Comparison of ENCODE assay signal across 8 mouse cellular contexts in the genomic region with DNA sequence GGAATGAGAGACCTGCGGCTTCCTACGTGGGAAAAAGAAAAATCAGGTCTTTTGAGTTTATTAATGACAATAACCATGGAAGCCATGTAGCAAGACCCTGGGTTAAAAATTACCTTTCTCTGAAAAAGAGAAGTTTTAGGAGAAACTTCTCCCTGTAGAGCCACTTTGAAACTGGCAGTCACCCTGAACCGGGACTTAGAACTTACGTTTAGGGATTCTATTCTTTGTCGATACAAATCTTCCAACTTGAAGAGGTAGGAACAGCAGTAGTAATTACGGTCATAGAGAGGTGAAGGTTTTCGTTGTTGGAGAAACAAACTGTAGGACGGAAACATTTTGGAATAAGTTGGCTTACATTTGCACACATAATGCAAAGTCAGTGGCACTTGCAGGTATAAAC. TPM values are rescaled to one million over a fixed set of nuclear protein-coding genes. Genes with fewer than 3 reads are reported as not detected.
DNase-seq lines count a peak whose midpoint lies in the region; ATAC-seq and TF ChIP-seq lines count a peak whose summit lies in the region.

No protein-coding gene starts in this region.

- H3K27me3 ChIP-seq in forebrain, embryonic 11.5 days (ENCODE audit: control insufficient read depth, insufficient read depth, low read length) = no peaks in the 10 kb centered on the region
- H3K27me3 ChIP-seq in liver, embryonic 14.5 days (ENCODE audit: control insufficient read depth, insufficient read depth, low read length) = no peaks in the 10 kb centered on the region

- H3K4me1 ChIP-seq in forebrain, embryonic 11.5 days (replicated peaks; ENCODE audit: control insufficient read depth, insufficient read depth, low read length) = peaks cover 5% of the 10 kb centered on the region; the same call in 1 of the 2 replicates
- peaks cover 10 to 13% of the 10 kb centered on the region in 2 experiments for H3K4me1 ChIP-seq in liver, embryonic 14.5 days (replicated peaks; ENCODE audit: control insufficient read depth in 2 of 2, insufficient read depth in 2 of 2, low read length in 1 of 2)

- WGBS in forebrain, embryonic 11.5 days = 7% methylated on average over 8 of the region's 8 CpGs
- WGBS in liver, embryonic 14.5 days (ENCODE audit: insufficient replicate concordance) = 3% methylated on average over 8 of the region's 8 CpGs

- DNase-seq in gastrocnemius, adult 2 months = no peak
- no peak for DNase-seq in gastrocnemius, postnatal 10 days
- DNase-seq in 416B (ENCODE audit: low read depth) = peak; percentile 61
- no peak for DNase-seq in forebrain, embryonic 11.5 days (ENCODE audit: low spot score)
- DNase-seq in liver, embryonic 14.5 days (ENCODE audit: low read depth in 3 of 3, low spot score in 3 of 3) = no peak
- no peak for DNase-seq in gastrocnemius, adult 8-10 months (ENCODE audit: low spot score in 2 of 2)
- no peak for DNase-seq in layer of hippocampus, adult 18-20 months (ENCODE audit: low spot score in 2 of 2)
- DNase-seq in left cerebral cortex, adult 11 months (ENCODE audit: low spot score) = no peak

- TF ChIP-seq CTCF in gastrocnemius, adult 2 months (IDR thresholded peaks at IDR 0.05) = no peak
- no peak for TF ChIP-seq CTCF in liver, embryonic 14.5 days (IDR thresholded peaks at IDR 0.05; ENCODE audit: low read depth)

- TF ChIP-seq EP300 in liver, embryonic 14.5 days (IDR thresholded peaks at IDR 0.05; ENCODE audit: low read depth) = no peak

- H3K9me3 ChIP-seq in forebrain, embryonic 11.5 days (ENCODE audit: control insufficient read depth, low read length) = no peaks in the 10 kb centered on the region
- H3K9me3 ChIP-seq in liver, embryonic 14.5 days (ENCODE audit: control insufficient read depth, low read length) = no peaks in the 10 kb centered on the region

- peak overlapping the region; percentile 63 for H3K4me2 ChIP-seq in forebrain, embryonic 11.5 days (ENCODE audit: low read depth, low read length, severe bottlenecking)
- H3K4me2 ChIP-seq in liver, embryonic 14.5 days (ENCODE audit: low read depth) = peak overlapping the region; percentile 96

- H3K36me3 ChIP-seq in forebrain, embryonic 11.5 days (ENCODE audit: control insufficient read depth, insufficient read depth, low read length) = peaks cover 6% of the 10 kb centered on the region
- H3K36me3 ChIP-seq in liver, embryonic 14.5 days (replicated peaks; ENCODE audit: control insufficient read depth, insufficient read depth, low read depth) = peaks cover 35% of the 10 kb centered on the region

- H3K4me3 ChIP-seq in gastrocnemius, adult 2 months = peak overlapping the region; percentile 70
- H3K4me3 ChIP-seq in forebrain, embryonic 11.5 days (ENCODE audit: low read depth, low read length) = peak overlapping the region; percentile 75
- peak overlapping the region; percentile 67 to 85 for H3K4me3 ChIP-seq in liver, embryonic 14.5 days (ENCODE audit: insufficient read depth in 1 of 2, low read depth in 2 of 2, low read length in 2 of 2)

- no peak for ATAC-seq in forebrain, embryonic 11.5 days (replicated peaks; ENCODE audit: low FRiP score)
- no peak for ATAC-seq in liver, embryonic 14.5 days (ENCODE audit: insufficient read depth)

- H3K27ac ChIP-seq in gastrocnemius, adult 2 months = peak overlapping the region; percentile 98
- no peak overlapping the region for H3K27ac ChIP-seq in forebrain, embryonic 11.5 days (ENCODE audit: low read depth, low read length)
- H3K27ac ChIP-seq in liver, embryonic 14.5 days = peak overlapping the region; percentile 89

- H3K9ac ChIP-seq in forebrain, embryonic 11.5 days (ENCODE audit: low read length) = peak overlapping the region; percentile 92
- H3K9ac ChIP-seq in liver, embryonic 14.5 days (replicated peaks) = peak overlapping the region; percentile 90

- intact Hi-C loops in gastrocnemius, adult 2 months (cut with DNase I) = loop anchor here (5.0 kb wide), 1 partner anchor 35 kb away; no protein-coding TSS in a partner anchor

RNA-seq across cellular contexts. Expression of a gene that starts 0.5 kb away (rescaled TPM):
- 10 to 100 TPM; 75.5 to 81.7 TPM for total RNA-seq in gastrocnemius, adult 2 months (2021)
- total RNA-seq in gastrocnemius, postnatal 10 days (2021) = 100 to 1,000 TPM in 1 of 2 experiments, 10 to 100 TPM in 1; 90.7 to 110 TPM
- polyA plus RNA-seq in forebrain, embryonic 11.5 days (2014; fragmentation: Nextera tagmentation; extraction: Ambion mirVana) = 150 and 160 TPM in 2 replicates
- 43.5 and 64.5 TPM in 2 replicates for polyA plus RNA-seq in liver, embryonic 14.5 days (2012; rRNA removed)
- 43.2 and 47.9 TPM in 2 replicates for polyA plus RNA-seq in liver, embryonic 14.5 days (2014; fragmentation: Nextera tagmentation; extraction: Ambion mirVana)
- 10 to 100 TPM; 46.2 to 72.1 (median 55.9) TPM for total RNA-seq in gastrocnemius, adult 8-10 months (2022)
- 100 to 1,000 TPM; 196 to 207 TPM for total RNA-seq in layer of hippocampus, adult 18-20 months (2021)

RNA-seq across cellular contexts. Expression of a gene that starts 1.2 kb away (rescaled TPM):
- total RNA-seq in gastrocnemius, adult 2 months (2021) = 10 to 100 TPM in 1 of 2 experiments, 1 to 10 TPM in 1; 7.0 to 11.0 TPM
- 10 to 100 TPM; 16.2 to 16.9 TPM for total RNA-seq in gastrocnemius, postnatal 10 days (2021)
- polyA plus RNA-seq in forebrain, embryonic 11.5 days (2014; fragmentation: Nextera tagmentation; extraction: Ambion mirVana) = 89.9 and 94.4 TPM in 2 replicates
- polyA plus RNA-seq in liver, embryonic 14.5 days (2012; rRNA removed) = 29.6 and 33.6 TPM in 2 replicates
- polyA plus RNA-seq in liver, embryonic 14.5 days (2014; fragmentation: Nextera tagmentation; extraction: Ambion mirVana) = 39.9 and 42.8 TPM in 2 replicates
- total RNA-seq in gastrocnemius, adult 8-10 months (2022) = 1 to 10 TPM; 7.1 to 9.4 (median 8.0) TPM
- total RNA-seq in layer of hippocampus, adult 18-20 months (2021) = 10 to 100 TPM; 23.4 to 24.4 TPM

RNA-seq across cellular contexts. Expression of a gene that starts 11.4 kb away (rescaled TPM):
- not detected for total RNA-seq in gastrocnemius, adult 2 months (2021)
- total RNA-seq in gastrocnemius, postnatal 10 days (2021) = not detected
- polyA plus RNA-seq in forebrain, embryonic 11.5 days (2014; fragmentation: Nextera tagmentation; extraction: Ambion mirVana) = 0.17 and 0.23 TPM in 2 replicates
- 0.01 and 0.03 TPM in 2 replicates for polyA plus RNA-seq in liver, embryonic 14.5 days (2012; rRNA removed)
- polyA plus RNA-seq in liver, embryonic 14.5 days (2014; fragmentation: Nextera tagmentation; extraction: Ambion mirVana) = 0.06 TPM in 1 of 2 replicates, not detected in the other
- not detected for total RNA-seq in gastrocnemius, adult 8-10 months (2022)
- total RNA-seq in layer of hippocampus, adult 18-20 months (2021) = not detected

RNA-seq across cellular contexts. Expression of a gene that starts 24.7 kb away (rescaled TPM):
- not detected for total RNA-seq in gastrocnemius, adult 2 months (2021)
- total RNA-seq in gastrocnemius, postnatal 10 days (2021) = under 1 TPM in 1 of 2 experiments, not detected in 1; 0.50 TPM
- not detected in 2 replicates for polyA plus RNA-seq in forebrain, embryonic 11.5 days (2014; fragmentation: Nextera tagmentation; extraction: Ambion mirVana)
- polyA plus RNA-seq in liver, embryonic 14.5 days (2012; rRNA removed) = 5.4 and 6.3 TPM in 2 replicates
- polyA plus RNA-seq in liver, embryonic 14.5 days (2014; fragmentation: Nextera tagmentation; extraction: Ambion mirVana) = 4.3 and 5.1 TPM in 2 replicates
- total RNA-seq in gastrocnemius, adult 8-10 months (2022) = not detected
- total RNA-seq in layer of hippocampus, adult 18-20 months (2021) = not detected

RNA-seq across cellular contexts. Expression of a gene that starts 46.1 kb away (rescaled TPM):
- under 1 TPM; 0.46 to 0.53 TPM for total RNA-seq in gastrocnemius, adult 2 months (2021)
- 1 to 10 TPM in 1 of 2 experiments, under 1 TPM in 1; 0.96 to 1.8 TPM for total RNA-seq in gastrocnemius, postnatal 10 days (2021)
- 10.5 and 12.3 TPM in 2 replicates for polyA plus RNA-seq in forebrain, embryonic 11.5 days (2014; fragmentation: Nextera tagmentation; extraction: Ambion mirVana)
- polyA plus RNA-seq in liver, embryonic 14.5 days (2012; rRNA removed) = 1.4 and 1.6 TPM in 2 replicates
- 0.08 and 0.13 TPM in 2 replicates for polyA plus RNA-seq in liver, embryonic 14.5 days (2014; fragmentation: Nextera tagmentation; extraction: Ambion mirVana)
- under 1 TPM in 2 of 4 experiments, not detected in 2; 0.08 to 0.12 TPM for total RNA-seq in gastrocnemius, adult 8-10 months (2022)
- 10 to 100 TPM; 20.4 to 22.3 TPM for total RNA-seq in layer of hippocampus, adult 18-20 months (2021)
